Mouse (Mus musculus) layer of hippocampus, adult 2 months (tissue): ENCODE data around the gene Abca4. TPM values are rescaled to one million over a fixed set of nuclear protein-coding genes. Genes with fewer than 3 reads are reported as not detected.
A peak's percentile ranks its signal among the peaks of the same experiment; 100 is the strongest.

Experiments used
- DNase-seq, 2 experiments: peaks; one replicate each; pipeline ENCODE4 v3.0.0; 2022; ENCODE audit warnings: low spot score in 2 of 2
- H3K27ac ChIP-seq: fragments of 200-600 bp; 2 replicates; pipeline ENCODE4 v1.8.1; 2022
- H3K4me3 ChIP-seq: fragments of 200-600 bp; 2 replicates; pipeline ENCODE4 v1.8.1; 2022; ENCODE audit warnings: mild to moderate bottlenecking
- CTCF ChIP-seq: fragments of 200-600 bp; conservative IDR thresholded peaks from 2 replicates; pipeline ENCODE4 v1.8.1; 2022; ENCODE audit warnings: antibody characterized with exemption, mild to moderate bottlenecking, moderate library complexity
- total RNA-seq, 2 experiments: library from RNA; stranded (reverse); gene quantifications; 2 replicates each; pipeline ENCODE4 v1.2.3; 2021

The Abca4 gene
- total RNA-seq, 2 experiments from 2014 or later = 0.96 to 1.7 TPM

- Histone ChIP-seq H3K4me3 (no peak overlapping the region), H3K27ac (no peak overlapping the region)
- DNase-seq = no peak
- no peak for TF ChIP-seq CTCF
Measured at GRCm38 (mm10) chr3:122131633-122132032, 87.4 kb downstream of the Abca4 start.

DNA sequence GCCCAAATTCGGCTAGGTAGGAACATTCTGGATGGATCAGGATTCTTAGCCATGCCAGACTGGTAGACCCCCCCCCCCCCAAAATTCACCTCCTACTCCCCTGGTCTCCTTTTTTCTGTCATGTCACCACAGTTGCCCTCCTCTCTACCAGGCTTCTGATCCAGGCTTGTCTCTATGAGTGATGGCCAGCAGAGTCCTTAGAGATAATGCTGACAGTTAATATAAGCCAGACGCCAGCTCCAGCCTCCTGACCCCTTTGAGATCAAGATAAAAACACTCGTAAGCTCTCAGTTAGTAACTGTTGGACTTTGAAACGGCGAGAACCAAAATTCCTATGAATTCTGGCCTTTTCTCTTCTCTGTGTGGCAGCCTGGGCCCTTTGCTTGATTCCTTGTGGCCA lies 89.0 kb downstream of the Abca4 start:
- H3K4me3 ChIP-seq = no peak overlapping the region
- no peak for DNase-seq
- no peak for TF ChIP-seq CTCF
- H3K27ac ChIP-seq = no peak overlapping the region

GRCm38 (mm10) chr3:122133840-122134239 lies 89.6 kb downstream of the Abca4 start:
- H3K27ac ChIP-seq = no peak overlapping the region
- TF ChIP-seq CTCF = no peak
- no peak for DNase-seq
- H3K4me3 ChIP-seq = no peak overlapping the region

DNA sequence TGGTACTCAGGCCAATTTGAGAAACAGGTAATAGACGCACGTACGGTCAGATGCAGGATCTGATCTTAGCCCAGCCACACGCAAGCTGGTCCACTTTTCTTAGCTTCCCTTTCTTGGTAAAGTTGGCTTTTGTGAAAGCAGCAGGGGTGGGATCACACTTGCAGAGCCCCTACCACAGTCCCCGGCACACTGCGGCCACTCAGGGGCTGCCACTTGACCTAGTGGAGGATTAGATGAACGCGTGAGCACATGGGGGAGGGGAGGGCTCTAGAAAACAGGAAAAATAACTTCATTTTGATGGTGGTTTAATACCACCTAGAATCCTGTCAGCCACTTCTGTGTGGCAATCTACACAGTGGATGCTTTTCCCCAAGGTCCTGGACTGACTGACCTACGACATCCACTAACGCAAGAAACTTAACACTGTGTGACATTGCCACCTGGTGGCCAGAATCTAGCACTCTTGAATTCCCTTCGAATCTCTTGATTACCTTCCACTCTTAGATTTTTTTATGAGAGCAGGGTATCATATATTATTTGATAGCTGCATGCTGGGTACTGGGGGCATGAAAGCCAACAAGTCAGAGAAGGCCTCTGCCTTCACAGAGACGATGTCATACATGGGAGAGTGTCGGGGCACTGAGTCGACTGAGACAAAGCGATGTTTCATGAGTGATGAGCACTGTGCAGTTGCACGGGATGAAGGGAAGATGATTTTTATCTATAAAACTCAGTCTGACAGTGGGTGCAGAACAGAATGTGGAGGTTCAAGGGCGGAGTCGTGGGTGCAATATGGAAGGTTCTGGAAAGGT lies 96.6 kb downstream of the Abca4 start:
- Histone ChIP-seq H3K4me3 (no peak overlapping the region), H3K27ac (no peak overlapping the region)
- peak; percentile 93 for TF ChIP-seq CTCF
- peak; percentile 22 to 41 for DNase-seq

DNA sequence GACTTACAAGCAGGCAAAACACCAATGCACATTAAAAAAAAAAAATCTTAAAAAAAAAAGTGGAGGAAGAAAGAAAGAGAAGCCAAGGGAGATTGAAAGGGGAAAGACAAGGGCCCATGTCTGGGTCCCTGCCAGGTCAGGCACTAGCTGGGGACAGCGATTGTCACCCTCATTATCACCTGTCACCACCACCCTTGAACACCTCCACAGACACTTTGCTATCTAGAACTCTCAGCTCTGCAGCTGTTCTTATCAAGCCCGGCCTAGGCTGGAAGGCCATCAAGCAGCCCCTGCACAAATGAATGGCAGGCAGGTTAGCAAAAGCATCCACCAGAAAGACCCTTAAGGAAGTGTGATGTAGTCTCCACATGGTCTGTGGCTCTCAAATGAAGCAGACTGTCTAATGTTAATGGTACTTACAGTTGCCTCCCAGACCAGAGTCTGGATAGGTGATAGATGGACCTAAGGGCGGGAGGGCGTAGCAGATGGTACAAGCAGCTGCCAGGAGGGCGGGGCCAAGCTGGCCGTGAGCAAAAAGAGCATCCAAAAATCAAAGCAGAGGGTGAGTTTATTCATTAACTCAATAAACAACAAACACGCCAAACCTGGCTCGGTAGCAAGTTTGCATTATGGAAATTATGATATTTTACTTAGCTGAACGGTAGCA lies 98.1 kb downstream of the Abca4 start:
- H3K4me3 ChIP-seq = no peak overlapping the region
- DNase-seq = no peak
- H3K27ac ChIP-seq = no peak overlapping the region
- no peak for TF ChIP-seq CTCF

- DNase-seq = no peak
- peak; percentile 44 for TF ChIP-seq CTCF
- Histone ChIP-seq H3K4me3 (no peak overlapping the region), H3K27ac (no peak overlapping the region)
Measured at GRCm38 (mm10) chr3:122143432-122143831, 99.2 kb downstream of the Abca4 start.

- H3K27ac ChIP-seq = no peak overlapping the region
- TF ChIP-seq CTCF = no peak
- no peak for DNase-seq
- no peak overlapping the region for H3K4me3 ChIP-seq
Measured at GRCm38 (mm10) chr3:122145430-122145829, 101.2 kb downstream of the Abca4 start.

- DNase-seq = no peak
- TF ChIP-seq CTCF = no peak
- H3K4me3 ChIP-seq = no peak overlapping the region
- H3K27ac ChIP-seq = no peak overlapping the region
Measured at GRCm38 (mm10) chr3:122150836-122151235, 106.6 kb downstream of the Abca4 start.

DNA sequence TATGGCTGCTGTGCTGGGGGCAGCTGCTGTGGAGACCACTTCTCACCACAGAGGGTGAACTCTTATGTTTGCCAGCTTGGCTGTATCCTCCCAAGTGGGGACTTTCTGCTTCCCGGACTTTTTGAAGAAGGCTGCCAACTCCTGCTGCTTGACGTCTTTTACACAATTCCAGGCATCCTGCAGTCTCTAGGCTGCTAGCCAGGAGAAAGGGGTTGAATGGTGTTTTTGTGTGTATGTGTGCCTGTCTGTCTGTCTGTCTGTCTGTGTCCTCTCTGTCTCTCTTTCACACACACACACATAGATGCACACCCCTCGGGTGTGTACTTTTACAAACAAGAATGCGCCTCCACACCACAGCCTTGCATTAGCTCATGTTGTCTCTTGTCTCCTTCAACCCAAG lies 108.2 kb downstream of the Abca4 start:
- Histone ChIP-seq H3K4me3 (no peak overlapping the region), H3K27ac (no peak overlapping the region)
- DNase-seq = peak in 1 of 2 experiments; percentile 11
- TF ChIP-seq CTCF = no peak

- Histone ChIP-seq H3K27ac (no peak overlapping the region), H3K4me3 (no peak overlapping the region)
- DNase-seq = no peak
- no peak for TF ChIP-seq CTCF
Measured at GRCm38 (mm10) chr3:122154080-122154479, 109.8 kb downstream of the Abca4 start.

- H3K4me3 ChIP-seq = no peak overlapping the region
- no peak overlapping the region for H3K27ac ChIP-seq
- no peak for DNase-seq
- TF ChIP-seq CTCF = no peak
Measured at GRCm38 (mm10) chr3:122159447-122159846, 115.2 kb downstream of the Abca4 start.

DNA sequence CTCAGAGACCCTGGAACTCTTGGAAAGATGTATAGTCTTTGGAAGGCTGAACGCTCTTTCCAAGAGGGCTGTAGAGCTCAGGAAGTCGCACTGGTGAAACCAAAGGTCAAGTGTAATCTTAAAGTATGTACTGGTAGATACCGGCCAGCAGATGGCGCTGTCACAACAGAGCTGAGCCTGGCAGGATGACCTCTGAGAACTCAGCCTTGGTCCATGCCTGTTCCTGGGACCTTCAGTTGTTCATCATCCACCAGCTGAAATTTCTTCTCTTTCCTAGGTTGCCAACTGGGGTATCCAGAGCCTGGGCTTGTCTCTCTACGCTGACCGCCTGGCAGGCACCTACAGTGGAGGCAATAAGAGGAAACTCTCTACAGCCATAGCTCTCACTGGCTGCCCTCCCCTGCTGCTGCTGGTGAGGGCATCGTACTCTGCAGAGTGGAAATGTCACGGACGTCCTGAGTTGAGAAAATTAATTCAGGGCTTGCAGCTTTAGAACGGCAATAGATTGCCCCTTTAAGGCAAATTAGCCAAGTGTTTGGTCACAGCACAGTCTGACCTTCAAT lies 125.5 kb downstream of the Abca4 start:
- DNase-seq = peak in 1 of 2 experiments; percentile 42
- no peak overlapping the region for H3K4me3 ChIP-seq
- peak; percentile 91 for TF ChIP-seq CTCF
- no peak overlapping the region for H3K27ac ChIP-seq

DNA sequence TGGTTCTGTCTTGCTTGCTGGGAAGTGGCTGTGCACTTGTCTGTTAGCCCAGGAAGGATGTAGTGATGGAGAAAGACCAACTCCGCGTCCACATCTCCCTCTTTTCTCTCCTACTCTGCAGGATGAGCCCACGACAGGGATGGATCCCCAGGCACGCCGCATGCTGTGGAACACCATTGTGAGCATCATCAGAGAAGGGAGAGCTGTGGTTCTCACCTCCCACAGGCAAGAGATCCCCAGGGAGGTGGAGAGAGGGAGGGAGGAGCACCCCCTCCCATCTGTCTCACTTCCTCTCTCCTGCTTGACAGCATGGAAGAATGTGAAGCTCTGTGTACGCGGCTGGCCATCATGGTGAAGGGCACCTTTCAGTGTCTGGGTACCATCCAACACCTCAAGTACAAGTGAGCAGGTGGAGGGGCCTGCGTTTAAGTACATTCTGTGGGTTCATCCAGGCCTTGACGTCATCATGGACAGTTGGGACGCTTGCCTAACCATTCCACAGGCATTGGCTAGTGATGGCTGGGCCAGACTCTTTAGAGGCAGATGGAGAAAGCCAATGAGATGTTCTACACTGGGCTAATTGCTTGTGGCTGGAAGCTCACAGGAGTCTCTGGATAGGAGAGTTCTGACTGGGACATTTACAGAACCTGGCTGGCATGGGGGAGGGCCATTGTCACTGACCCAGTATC lies 126.5 kb downstream of the Abca4 start:
- no peak for TF ChIP-seq CTCF
- no peak for DNase-seq
- Histone ChIP-seq H3K4me3 (no peak overlapping the region), H3K27ac (no peak overlapping the region)
